In genomic region chr16:4567912-4568311, GRCm38 (mm10) we compare ENCODE assay signal across 8 mouse cellular contexts. TPM values are rescaled to one million over a fixed set of nuclear protein-coding genes. Genes with fewer than 3 reads are reported as not detected.
A peak's percentile ranks its signal among the peaks of the same experiment; 100 is the strongest.
DNase-seq lines count a peak whose midpoint lies in the region; ATAC-seq and TF ChIP-seq lines count a peak whose summit lies in the region.

No protein-coding gene starts in this region.

- H3K36me3 ChIP-seq in C2C12 (ENCODE audit: control insufficient read depth, insufficient read depth), result no peaks in the 10 kb centered on the region
- H3K36me3 ChIP-seq in liver, postnatal 0 days (replicated peaks; ENCODE audit: insufficient read depth, low read length), result no peaks in the 10 kb centered on the region

- H3K79me3 ChIP-seq in C2C12 (ENCODE audit: low read depth), result no peaks in the 10 kb centered on the region

- no peak overlapping the region for H3K27ac ChIP-seq in liver, postnatal 0 days (ENCODE audit: low read depth)

- H3ac ChIP-seq in C2C12 (ENCODE audit: control insufficient read depth, insufficient read length, low read depth), result no peak overlapping the region

- 0 out of 2 replicates have a peak, but pooled peaks cover 3% of the 10 kb centered on the region for H3K4me1 ChIP-seq in liver, postnatal 0 days (ENCODE audit: insufficient read depth)

- peak; percentile 83 for DNase-seq in adrenal gland, adult 2 months
- DNase-seq in embryo, embryonic 9.5 days (ENCODE audit: extremely low spot score), result peak; percentile 83
- DNase-seq in heart, adult 9 months (ENCODE audit: low spot score in 2 of 2), result peak; percentile 70 to 76
- DNase-seq in kidney, postnatal 14 days, result peak; percentile 88
- DNase-seq in liver, postnatal 0 days, result peak; percentile 87
- peak; percentile 41 to 47 for DNase-seq in thymus, adult 18-20 months

- no peaks in the 10 kb centered on the region for H3K9me3 ChIP-seq in liver, postnatal 0 days (ENCODE audit: low read length)

- H3K4me2 ChIP-seq in liver, postnatal 0 days (ENCODE audit: low read depth, low read length), result no peak overlapping the region

- 19% methylated on average over 4 of the region's 4 CpGs for WGBS in liver, postnatal 0 days (ENCODE audit: insufficient replicate concordance)

- no peak for TF ChIP-seq EP300 in liver, postnatal 0 days (IDR thresholded peaks at IDR 0.05; ENCODE audit: low read depth)

- H3K4me3 ChIP-seq in C2C12 (ENCODE audit: insufficient read depth, poor library complexity, severe bottlenecking), result no peak overlapping the region
- no peak overlapping the region for H3K4me3 ChIP-seq in liver, postnatal 0 days (ENCODE audit: low read depth, low read length)

- no peak overlapping the region for H3K9ac ChIP-seq in liver, postnatal 0 days (replicated peaks)

- peaks cover 3% of the 10 kb centered on the region for H3K27me3 ChIP-seq in C2C12 (ENCODE audit: control insufficient read depth, insufficient read depth, insufficient read length)
- no peaks in the 10 kb centered on the region for H3K27me3 ChIP-seq in liver, postnatal 0 days (ENCODE audit: insufficient read depth, low read length)

- peak; percentile 73 for TF ChIP-seq CTCF in C2C12 (IDR thresholded peaks at IDR 0.05; ENCODE audit: control insufficient read depth, insufficient read depth, insufficient read length)
- TF ChIP-seq CTCF in liver, postnatal 0 days (IDR thresholded peaks at IDR 0.05; ENCODE audit: low read depth), result peak; percentile 93

- ATAC-seq in liver, postnatal 0 days, result peak; percentile 67
- ATAC-seq in neutrophil, adult 5-6 weeks (ENCODE audit: extremely low read depth, insufficient number of reproducible peaks, low FRiP score, poor library complexity, severe bottlenecking), result peak; percentile 70

- H3K79me2 ChIP-seq in C2C12 (ENCODE audit: control insufficient read depth, insufficient read depth), result no peaks in the 10 kb centered on the region

TF ChIP-seq in C2C12, 6 proteins besides CTCF, POLR2A, EP300 and RAD21:
- TF ChIP-seq FOSL1 (IDR thresholded peaks at IDR 0.05; ENCODE audit: insufficient read depth, low read length, poor library complexity, severe bottlenecking) (no peak), MAX (IDR thresholded peaks at IDR 0.05) (peak; percentile 65)

RNA-seq across cellular contexts. Expression of gene Tfap4, which starts 8.3 kb away (rescaled TPM):
- 19.0 TPM for polyA plus RNA-seq in C2C12 (2012; fragmentation: generic; extraction: Trizol)
- total RNA-seq in adrenal gland, adult 2 months (2021), result 1 to 10 TPM; 3.8 to 6.7 TPM
- polyA plus RNA-seq in adrenal gland, adult 2 months (2012; rRNA removed), result 3.6 and 4.0 TPM in 2 replicates
- 3.9 and 5.6 TPM in 2 replicates for polyA plus RNA-seq in liver, postnatal 0 days (2015; fragmentation: Nextera tagmentation; extraction: Ambion mirVana)
- total RNA-seq in neutrophil, adult 5-6 weeks (2017), result 8.0 and 8.5 TPM in 2 replicates

RNA-seq across cellular contexts. Expression of gene Srl, which starts 26.3 kb away (rescaled TPM):
- 11.4 TPM for polyA plus RNA-seq in C2C12 (2012; fragmentation: generic; extraction: Trizol)
- total RNA-seq in adrenal gland, adult 2 months (2021), result 10 to 100 TPM in 1 of 2 experiments, 1 to 10 TPM in 1; 6.8 to 13.2 TPM
- polyA plus RNA-seq in adrenal gland, adult 2 months (2012; rRNA removed), result 0.35 and 0.57 TPM in 2 replicates
- polyA plus RNA-seq in liver, postnatal 0 days (2015; fragmentation: Nextera tagmentation; extraction: Ambion mirVana), result 1.00 and 3.0 TPM in 2 replicates
- 0.35 and 1.8 TPM in 2 replicates for total RNA-seq in neutrophil, adult 5-6 weeks (2017)

RNA-seq across cellular contexts. Expression of gene Glis2, which starts 26.6 kb away (rescaled TPM):
- polyA plus RNA-seq in C2C12 (2012; fragmentation: generic; extraction: Trizol), result 23.6 TPM
- 10 to 100 TPM; 17.3 to 27.4 TPM for total RNA-seq in adrenal gland, adult 2 months (2021)
- polyA plus RNA-seq in adrenal gland, adult 2 months (2012; rRNA removed), result 28.9 and 29.3 TPM in 2 replicates
- 1.7 and 1.9 TPM in 2 replicates for polyA plus RNA-seq in liver, postnatal 0 days (2015; fragmentation: Nextera tagmentation; extraction: Ambion mirVana)
- total RNA-seq in neutrophil, adult 5-6 weeks (2017), result not detected in 2 replicates

RNA-seq across cellular contexts. Expression of gene Pam16, which starts 56.9 kb away (rescaled TPM):
- polyA plus RNA-seq in C2C12 (2012; fragmentation: generic; extraction: Trizol), result 94.8 TPM
- total RNA-seq in adrenal gland, adult 2 months (2021), result 100 to 1,000 TPM; 104 to 111 TPM
- 16.0 and 33.4 TPM in 2 replicates for polyA plus RNA-seq in adrenal gland, adult 2 months (2012; rRNA removed)
- 59.7 and 66.3 TPM in 2 replicates for polyA plus RNA-seq in liver, postnatal 0 days (2015; fragmentation: Nextera tagmentation; extraction: Ambion mirVana)
- total RNA-seq in neutrophil, adult 5-6 weeks (2017), result 14.2 and 15.4 TPM in 2 replicates
